Mouse (Mus musculus): Measurements from ENCODE around the gene Olfr77.

The Olfr77 gene

GRCm38 (mm10) chr9:19916565-19916964 is at the start of gene Olfr77:
Gene Olfr77 (plus strand): TSS chr9:19916865.
- no peak for DNase-seq

DNA sequence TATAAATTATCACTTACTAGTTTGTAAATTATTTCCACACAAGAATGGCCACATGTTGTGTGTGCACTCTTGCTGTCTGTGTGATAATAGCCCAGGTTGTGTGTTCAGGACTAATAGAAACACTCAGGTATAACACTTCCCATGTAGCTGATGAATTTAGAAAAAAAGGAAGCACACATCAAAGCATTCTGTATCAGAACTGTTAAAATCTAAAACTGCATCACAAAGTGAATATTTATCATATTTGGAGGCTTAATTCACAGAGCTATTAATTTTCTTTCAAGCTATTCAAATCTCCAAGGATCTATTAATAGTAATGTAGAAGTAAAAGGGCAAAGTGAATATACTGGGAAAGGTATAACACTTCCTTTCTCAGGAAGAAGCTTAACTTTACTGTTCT is 28.8 kb upstream of the Olfr77 start, which contains the start of gene Olfr862:
TSS of gene Olfr862 (minus strand) at position 101 of the 400 bp plus-strand sequence.
- no peak for DNase-seq

DNA sequence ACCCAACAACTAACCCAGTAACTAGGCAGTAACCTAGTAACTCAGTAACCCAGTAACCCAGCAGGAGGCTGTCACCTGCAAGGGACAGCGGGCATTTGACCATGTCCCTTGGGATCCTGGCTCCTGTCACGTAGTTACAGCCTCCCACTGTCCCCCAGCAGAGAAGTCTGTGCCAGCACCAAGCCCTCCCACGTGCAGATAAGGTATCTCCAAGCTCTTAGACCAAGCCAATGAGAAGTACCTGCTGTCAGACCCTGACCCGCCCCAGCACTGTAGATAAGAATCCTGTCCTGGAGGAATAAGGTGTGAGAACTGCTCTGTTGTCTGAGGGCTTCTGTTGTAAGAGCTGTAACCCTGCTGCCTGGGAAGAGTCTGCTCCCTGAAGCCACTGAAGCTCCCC is 5.5 kb upstream of the Olfr77 start:
- no peak for DNase-seq

All from kidney, postnatal 4 days (tissue).